Mouse (Mus musculus) left cerebral cortex, postnatal 10 days (tissue): ENCODE data around the gene Ptprd. TPM values are rescaled to one million over a fixed set of nuclear protein-coding genes. Genes with fewer than 3 reads are reported as not detected.

Experiments
- DNase-seq, 2 experiments: peaks; one replicate each; pipeline ENCODE4 v3.0.0; 2021 to 2022; ENCODE audit warnings: low spot score in 2 of 2, mixed read lengths in 1 of 2; ENCODE audit errors: extremely low spot score in 1 of 2
- intact Hi-C: fragments of 180-260 bp; cut with DNase I; formaldehyde crosslinking; loops from one replicate; pipeline ENCODE4 v1.15.1; 2025
- total RNA-seq, 2 experiments: library from RNA; stranded (reverse); gene quantifications; 2 replicates each; pipeline ENCODE4 v1.2.3; 2021

The Ptprd gene
- total RNA-seq, 2 experiments from 2014 or later = 402 to 420 TPM

- peak in 1 of 2 experiments; percentile 46 for DNase-seq
- intact Hi-C loops = loop anchor here (10.0 kb wide), 3 partner anchors 567 to 1407 kb away; partner anchors contain the start of gene Ptprd
These were observed 564.2 kb downstream of the Ptprd start for GRCm38 (mm10) chr4:77647451-77648137.

GRCm38 (mm10) chr4:77644435-77644834, 567.3 kb downstream of the Ptprd start:
- no peak for DNase-seq
- intact Hi-C loops = loop anchor here (10.0 kb wide), 3 partner anchors 570 to 1410 kb away; partner anchors contain the start of gene Ptprd

- peak in 1 of 2 experiments; percentile 17 for DNase-seq
- intact Hi-C loops = loop anchor here (10.0 kb wide), 3 partner anchors 575 to 1415 kb away; partner anchors contain the start of gene Ptprd
These were observed 571.7 kb downstream of the Ptprd start for GRCm38 (mm10) chr4:77640022-77640421.

- no peak for DNase-seq
- intact Hi-C loops = no loop called here
These were observed 598.6 kb downstream of the Ptprd start for GRCm38 (mm10) chr4:77613129-77613528.

DNA sequence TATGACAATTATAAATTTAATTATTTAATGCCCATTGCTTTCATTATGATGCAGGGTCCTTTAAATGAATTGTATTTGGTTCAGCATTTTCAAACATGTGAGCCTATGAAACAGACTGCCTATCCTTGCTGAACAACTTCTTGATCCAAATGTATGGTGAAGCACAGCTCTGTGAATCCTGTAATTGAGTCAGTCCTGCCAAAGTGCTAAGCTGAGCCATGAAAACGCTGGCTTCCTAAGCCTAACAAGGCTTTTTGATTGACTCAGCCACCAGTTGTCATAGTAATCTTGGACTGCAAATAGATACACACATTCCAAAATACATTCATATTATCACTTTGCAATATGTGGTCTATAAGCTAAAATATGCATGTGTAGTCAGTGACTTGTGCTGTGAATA, 625.1 kb downstream of the Ptprd start:
- peak in 1 of 2 experiments; percentile 57 for DNase-seq

DNA sequence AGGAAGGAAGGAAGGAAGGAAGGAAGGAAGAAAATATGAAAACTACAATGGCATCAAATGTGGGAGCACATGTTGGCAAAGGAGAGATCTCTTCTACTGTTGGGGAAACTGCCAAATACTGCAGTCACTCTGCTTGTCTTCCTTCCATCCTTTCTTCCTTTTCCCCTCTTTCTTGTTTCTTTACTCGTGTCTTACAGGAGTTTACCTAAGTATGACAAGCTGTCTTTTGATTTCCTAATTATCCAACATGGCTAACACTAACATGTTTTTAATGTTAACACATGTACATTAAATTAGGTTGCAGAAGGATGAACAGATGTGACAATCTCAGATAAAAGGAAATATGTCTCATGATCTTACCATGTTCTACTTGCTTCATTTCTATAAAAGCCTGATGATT, 625.5 kb downstream of the Ptprd start:
- intact Hi-C loops = no loop called here
- no peak for DNase-seq

More for the DNA sequence above, 625.1 kb downstream of the Ptprd start:
- intact Hi-C loops = no loop called here

- intact Hi-C loops = no loop called here
These were observed 653.2 kb downstream of the Ptprd start for GRCm38 (mm10) chr4:77558404-77559202.

DNA sequence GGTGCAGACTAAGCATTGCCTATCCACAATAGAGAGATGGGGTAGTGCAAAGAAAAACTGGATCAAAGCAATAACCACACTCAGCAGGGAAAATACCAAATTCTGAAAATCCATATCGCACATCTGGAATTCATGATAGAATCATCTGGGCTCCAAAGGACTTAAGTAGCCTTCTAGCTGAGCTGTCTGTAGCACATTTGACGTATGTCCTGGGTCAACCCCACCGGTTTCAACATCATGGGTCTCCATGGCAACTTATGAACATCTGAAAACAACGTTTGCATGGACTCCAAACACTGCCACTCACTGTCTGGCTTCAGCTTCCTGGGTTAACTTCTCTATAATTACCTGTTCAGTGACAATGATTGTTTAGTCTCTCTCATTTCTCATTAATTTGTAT, 655.9 kb downstream of the Ptprd start:
- DNase-seq = no peak
- intact Hi-C loops = no loop called here

More at GRCm38 (mm10) chr4:77558404-77559202, 653.2 kb downstream of the Ptprd start:
- peak; percentile 33 to 55 for DNase-seq

GRCm38 (mm10) chr4:77537843-77538242, 673.9 kb downstream of the Ptprd start:
- intact Hi-C loops = no loop called here

GRCm38 (mm10) chr4:77537336-77537735, 674.4 kb downstream of the Ptprd start:
- intact Hi-C loops = no loop called here
- DNase-seq = no peak

More at GRCm38 (mm10) chr4:77537843-77538242, 673.9 kb downstream of the Ptprd start:
- DNase-seq = no peak

DNA sequence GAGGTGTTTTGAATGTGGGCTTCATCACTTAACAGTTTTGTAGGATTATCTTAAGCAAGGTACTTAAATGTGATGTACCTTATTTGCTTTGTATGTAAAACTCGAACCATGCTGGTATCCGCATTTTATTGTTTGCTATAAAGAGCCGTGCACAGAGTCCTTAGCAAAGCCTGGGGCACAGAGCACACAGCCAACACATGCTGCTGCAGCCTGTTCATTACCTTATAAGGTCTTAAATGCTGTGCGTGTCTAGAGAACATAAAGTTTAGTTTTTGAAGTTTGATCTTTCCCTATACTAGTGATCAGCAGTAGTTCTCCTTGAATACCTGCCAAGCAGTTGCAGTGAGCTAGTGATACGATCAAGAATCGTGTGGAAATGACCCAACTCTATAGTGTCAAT, 676.2 kb downstream of the Ptprd start:
- intact Hi-C loops = no loop called here
- DNase-seq = no peak

DNA sequence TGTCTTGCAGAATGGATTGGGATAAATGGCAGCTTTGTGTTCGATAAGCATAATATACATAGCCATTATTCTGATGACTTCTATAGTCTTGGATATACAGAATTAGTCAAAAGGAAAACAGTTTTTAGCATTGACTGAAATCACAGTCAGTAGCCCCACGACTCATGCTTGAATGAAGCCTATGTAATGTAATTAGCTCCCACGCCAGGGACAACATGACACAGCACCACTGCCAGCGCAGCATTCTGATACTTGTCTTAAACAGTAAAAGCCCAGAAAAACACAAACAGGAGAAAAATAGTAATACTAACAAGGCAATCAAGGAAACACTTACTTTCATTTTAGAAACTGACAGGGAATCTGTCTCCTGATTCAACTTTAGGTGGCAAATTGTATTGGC, 677.2 kb downstream of the Ptprd start:
- intact Hi-C loops = no loop called here
- DNase-seq = no peak

- intact Hi-C loops = no loop called here
- DNase-seq = peak in 1 of 2 experiments; percentile 18
These were observed 692.6 kb downstream of the Ptprd start for GRCm38 (mm10) chr4:77519166-77519565.

DNA sequence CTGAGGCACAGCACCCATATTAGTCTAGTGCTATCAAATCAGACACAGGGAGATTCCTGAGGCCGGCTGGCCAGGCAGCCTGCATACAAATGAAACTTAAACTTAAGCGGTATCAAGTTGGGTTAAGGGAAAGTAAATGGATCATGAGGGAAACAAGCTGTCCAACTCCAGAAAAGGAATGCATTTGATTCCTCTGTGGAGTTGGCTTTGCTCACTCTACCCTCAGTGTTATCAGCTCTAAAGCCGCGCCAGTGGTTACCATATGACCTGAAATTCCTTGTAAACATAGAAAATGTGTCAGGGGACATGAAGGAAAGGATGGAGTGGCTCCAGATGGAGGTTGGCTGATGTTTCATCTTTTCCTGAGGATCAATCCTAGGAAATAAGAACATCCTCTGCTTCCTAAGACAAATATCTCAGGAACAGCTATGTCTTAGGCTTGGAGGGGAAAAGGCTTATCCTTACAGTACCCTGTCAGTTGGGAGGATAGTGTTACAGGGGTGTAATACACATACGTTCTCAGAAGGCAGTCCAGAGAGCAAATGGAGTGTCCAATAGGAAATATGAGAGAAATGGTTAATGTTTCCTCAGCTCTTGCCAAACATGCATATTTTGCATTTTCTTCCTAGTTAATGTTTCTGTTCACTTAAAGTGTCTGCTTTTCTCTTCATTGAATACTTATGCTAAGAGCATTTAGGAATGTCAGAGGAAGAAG, 697.7 kb downstream of the Ptprd start:
- intact Hi-C loops = no loop called here
- DNase-seq = no peak

GRCm38 (mm10) chr4:77513041-77513440, 698.7 kb downstream of the Ptprd start:
- no peak for DNase-seq
- intact Hi-C loops = no loop called here

- intact Hi-C loops = no loop called here
- no peak for DNase-seq
These were observed 757.7 kb downstream of the Ptprd start for GRCm38 (mm10) chr4:77454049-77454448.

DNA sequence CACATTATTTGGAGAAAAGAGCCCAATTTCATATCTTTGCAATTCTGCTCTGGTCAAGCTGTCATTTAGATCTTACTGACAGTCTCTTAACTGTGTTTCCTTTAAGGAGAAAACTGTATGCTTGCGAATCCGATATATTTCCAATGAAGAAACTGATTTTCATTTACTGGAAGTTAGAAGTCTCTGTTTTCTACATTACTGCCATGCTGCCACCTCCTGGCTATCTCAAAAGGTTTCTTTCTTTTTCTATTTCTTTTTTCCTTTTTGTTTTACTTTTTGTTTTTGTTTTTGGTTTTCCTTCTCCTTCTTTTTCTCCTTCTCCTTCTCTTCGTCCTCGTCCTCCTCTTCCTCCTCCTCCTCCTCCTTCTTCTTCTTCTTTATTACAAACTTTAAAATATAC, 812.6 kb downstream of the Ptprd start:
- DNase-seq = no peak
- intact Hi-C loops = no loop called here

DNA sequence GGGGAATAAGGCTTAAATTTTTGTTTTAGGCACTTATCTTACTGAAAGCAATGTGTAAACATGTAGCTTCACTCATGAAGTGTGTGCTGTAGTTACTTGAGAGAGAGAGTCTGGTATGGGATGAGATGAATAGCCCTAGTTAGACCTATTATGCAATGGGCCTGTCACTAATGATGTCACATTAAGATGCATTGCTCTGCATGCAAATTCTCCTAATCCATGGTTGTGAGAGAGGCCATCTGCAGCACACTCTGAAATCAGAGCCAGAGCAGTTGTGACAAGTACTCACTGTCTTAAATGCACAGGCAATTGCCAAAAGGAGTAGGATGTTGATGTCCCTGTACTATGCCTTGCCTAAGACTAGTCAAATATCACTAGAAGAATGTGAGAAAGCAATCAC, 850.0 kb downstream of the Ptprd start:
- no peak for DNase-seq

GRCm38 (mm10) chr4:77327198-77327597, 884.6 kb downstream of the Ptprd start:
- no peak for DNase-seq
- intact Hi-C loops = no loop called here

More for the DNA sequence above, 850.0 kb downstream of the Ptprd start:
- intact Hi-C loops = no loop called here
